Mouse (Mus musculus) CD4-positive, CD25-positive, alpha-beta regulatory T cell (primary cell): ENCODE results near the gene Iqsec1. TPM values are rescaled to one million over a fixed set of nuclear protein-coding genes. Genes with fewer than 3 reads are reported as not detected.

Source experiments
- polyA plus RNA-seq: library from polyadenylated mRNA; unstranded; fragments of 100-300 nt; shearing (Covaris generic); gene quantifications from one replicate; pipeline ENCODE4 v1.2.1, GENCODE M21; 2017

Iqsec1 gene
- 7.9 TPM for polyA plus RNA-seq

DNA sequence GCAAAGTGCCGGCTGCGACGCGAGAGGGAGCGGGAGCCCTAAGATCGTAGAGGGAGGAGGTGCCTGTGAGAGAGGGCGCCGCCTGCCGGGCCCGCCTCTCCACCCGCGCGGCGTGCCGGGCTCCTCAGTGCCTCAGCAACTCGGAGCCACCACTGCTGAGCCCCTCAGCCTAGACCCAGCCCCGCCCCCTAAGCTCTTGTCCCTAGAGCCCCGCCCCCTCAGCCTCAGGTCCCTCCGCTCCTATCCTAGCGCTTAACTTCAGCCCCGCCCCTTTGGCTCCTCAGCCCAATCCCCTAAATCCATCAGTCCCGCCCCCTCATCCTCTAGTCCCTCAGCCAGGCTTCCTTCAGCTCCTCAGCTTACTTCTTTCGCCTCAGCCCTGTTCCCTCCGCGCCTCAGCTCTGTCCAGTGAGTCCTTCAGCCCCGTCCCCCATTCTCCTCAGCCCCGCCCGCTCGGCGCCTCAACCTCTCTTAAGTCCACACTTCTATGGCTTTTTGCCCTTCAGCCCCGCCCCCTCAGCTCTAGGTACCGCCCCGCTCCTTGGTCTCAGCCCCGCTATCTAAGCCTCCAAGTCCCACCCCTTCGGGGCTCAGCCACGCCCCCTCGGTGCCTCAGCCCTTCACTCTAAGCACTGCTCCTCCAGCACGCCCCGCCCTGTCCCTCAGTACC, at the start of gene Iqsec1:
Iqsec1 (minus strand) TSS at position 38 of the 670 bp plus-strand sequence.

Other genes starting within 250 kb of the Iqsec1 start
- gene Nup210, start 128.1 kb upstream of the Iqsec1 start, polyA plus RNA-seq = 246 TPM
- 0.72 TPM for gene Hdac11, start 168.0 kb upstream of the Iqsec1 start, polyA plus RNA-seq
- gene Fbln2, start 223.8 kb upstream of the Iqsec1 start, polyA plus RNA-seq = 2.9 TPM